Mouse (Mus musculus) stomach, embryonic 16.5 days (tissue): ENCODE measurements at regions not wholly inside any gene's neighbourhood (a gene's known extent, or its start where the extent isn't known, plus 50 kb on each side); places are given as distances from the start of the nearest gene placed in this dataset.

Source experiments
- ATAC-seq: fragments of 200-750 bp; cut with Nextera tagmentation; 2 replicates; pipeline ENCODE4 v1.8.0; 2017; ENCODE audit warnings: moderate number of reproducible peaks, moderate TSS enrichment; ENCODE audit not compliant: insufficient read depth, low FRiP score
- H3K27ac ChIP-seq: fragments of 300-500 bp; sonication (generic); 2 replicates; pipeline ENCODE4 v1.5.1; 2014; ENCODE audit warnings: low read length
- H3K27me3 ChIP-seq: fragments of 300-500 bp; sonication (generic); 2 replicates; pipeline ENCODE4 v1.6.1; 2014; ENCODE audit warnings: low read length, control low read depth, mixed read lengths; ENCODE audit not compliant: control insufficient read depth, insufficient read depth
- H3K36me3 ChIP-seq: fragments of 300-500 bp; sonication (generic); 2 replicates; pipeline ENCODE4 v1.6.1; 2014; ENCODE audit warnings: low read length; ENCODE audit not compliant: control insufficient read depth, insufficient read depth
- H3K4me1 ChIP-seq: fragments of 300-500 bp; sonication (generic); 2 replicates; pipeline ENCODE4 v1.6.1; 2014; ENCODE audit warnings: low read length, control low read depth, mixed read lengths; ENCODE audit not compliant: control insufficient read depth, insufficient read depth
- H3K4me2 ChIP-seq: fragments of 300-500 bp; sonication (generic); 2 replicates; pipeline ENCODE4 v1.6.1; 2014; ENCODE audit warnings: low read depth, low read length, mixed read lengths
- H3K4me3 ChIP-seq: fragments of 300-500 bp; sonication (generic); replicated peaks from 2 replicates; pipeline ENCODE4 v1.5.1; 2014; ENCODE audit warnings: mild to moderate bottlenecking, low read length
- H3K9ac ChIP-seq: fragments of 300-500 bp; sonication (generic); 2 replicates; pipeline ENCODE4 v1.6.1; 2014; ENCODE audit warnings: low read length
- H3K9me3 ChIP-seq: fragments of 300-500 bp; sonication (generic); replicated peaks from 2 replicates; pipeline ENCODE4 v1.6.1; 2016; ENCODE audit warnings: low read length, control low read depth; ENCODE audit not compliant: control insufficient read depth
- WGBS: fragments of 180-500 bp; shearing (Covaris S2); extraction: QIAGEN DNeasy Blood & Tissue Kit; methylation state at CpG from one replicate; pipeline ENCODE4 v1.1.7; 2014; 5-methylcytosine and 5-hydroxymethylcytosine counted together

- WGBS = 87% methylated on average over 5 of the region's 5 CpGs
- Histone ChIP-seq H3K36me3 (no peaks in the 10 kb centered on the region), H3K9me3 (no peaks in the 10 kb centered on the region), H3K4me3 (no peak overlapping the region), H3K9ac (no peak overlapping the region), H3K27me3 (no peaks in the 10 kb centered on the region), H3K4me1 (no peaks in the 10 kb centered on the region), H3K27ac (no peak overlapping the region), H3K4me2 (no peak overlapping the region)
- no peak for ATAC-seq
Measured at GRCm38 (mm10) chr15:63724543-63725186, 120.3 kb downstream of the Gsdmc2 start.

GRCm38 (mm10) chr15:63722991-63723390 lies 122.0 kb downstream of the Gsdmc2 start:
- 65% methylated on average over 9 of the region's 9 CpGs for WGBS
- no peak overlapping the region for H3K4me2 ChIP-seq
- no peak overlapping the region for H3K27ac ChIP-seq

GRCm38 (mm10) chr15:63721669-63722357 lies 123.2 kb downstream of the Gsdmc2 start:
- no peak overlapping the region for H3K4me3 ChIP-seq
- H3K36me3 ChIP-seq = no peaks in the 10 kb centered on the region
- no peaks in the 10 kb centered on the region for H3K4me1 ChIP-seq
- WGBS = 68% methylated on average over 3 of the region's 3 CpGs
- no peak for ATAC-seq
- H3K9ac ChIP-seq = no peak overlapping the region
- 0 out of 2 replicates have a peak overlapping the region, but pooled peaks have one; percentile 20 for H3K27ac ChIP-seq
- H3K9me3 ChIP-seq = no peaks in the 10 kb centered on the region
- no peak overlapping the region for H3K4me2 ChIP-seq
- H3K27me3 ChIP-seq = no peaks in the 10 kb centered on the region

More at GRCm38 (mm10) chr15:63722991-63723390, 122.0 kb downstream of the Gsdmc2 start:
- Histone ChIP-seq H3K27me3 (no peaks in the 10 kb centered on the region), H3K9me3 (no peaks in the 10 kb centered on the region), H3K9ac (no peak overlapping the region), H3K4me3 (no peak overlapping the region), H3K36me3 (no peaks in the 10 kb centered on the region), H3K4me1 (no peaks in the 10 kb centered on the region)
- ATAC-seq = no peak

- no peak overlapping the region for H3K4me2 ChIP-seq
- no peaks in the 10 kb centered on the region for H3K9me3 ChIP-seq
- no peaks in the 10 kb centered on the region for H3K4me1 ChIP-seq
- H3K27me3 ChIP-seq = no peaks in the 10 kb centered on the region
- H3K27ac ChIP-seq = no peak overlapping the region
- ATAC-seq = no peak
- no peaks in the 10 kb centered on the region for H3K36me3 ChIP-seq
- no peak overlapping the region for H3K9ac ChIP-seq
- no peak overlapping the region for H3K4me3 ChIP-seq
- 92% methylated on average over 8 of the region's 8 CpGs for WGBS
Measured at GRCm38 (mm10) chr15:63717812-63718211, 127.2 kb downstream of the Gsdmc2 start.

- Histone ChIP-seq H3K4me3 (no peak overlapping the region), H3K4me1 (no peaks in the 10 kb centered on the region), H3K9me3 (no peaks in the 10 kb centered on the region), H3K27ac (no peak overlapping the region), H3K9ac (no peak overlapping the region), H3K36me3 (no peaks in the 10 kb centered on the region), H3K4me2 (no peak overlapping the region), H3K27me3 (no peaks in the 10 kb centered on the region)
- whole genome bisulfite sequencing = 88% methylated on average over 3 of the region's 3 CpGs
- no peak for ATAC-seq
Measured at GRCm38 (mm10) chr15:63713697-63714096, 131.3 kb downstream of the Gsdmc2 start.

GRCm38 (mm10) chr15:63710381-63710780 lies 134.6 kb downstream of the Gsdmc2 start:
- Histone ChIP-seq H3K4me2 (no peak overlapping the region), H3K4me1 (no peaks in the 10 kb centered on the region), H3K4me3 (no peak overlapping the region), H3K36me3 (no peaks in the 10 kb centered on the region), H3K27me3 (no peaks in the 10 kb centered on the region), H3K9ac (no peak overlapping the region), H3K27ac (no peak overlapping the region), H3K9me3 (no peaks in the 10 kb centered on the region)
- WGBS = 23% methylated on average over 5 of the region's 5 CpGs
- ATAC-seq = no peak

GRCm38 (mm10) chr15:63709270-63709933 lies 135.6 kb downstream of the Gsdmc2 start:
- no peak overlapping the region for H3K4me3 ChIP-seq
- H3K4me1 ChIP-seq = no peaks in the 10 kb centered on the region
- no peaks in the 10 kb centered on the region for H3K36me3 ChIP-seq
- H3K27me3 ChIP-seq = no peaks in the 10 kb centered on the region
- ATAC-seq = no peak
- H3K27ac ChIP-seq = no peak overlapping the region
- H3K9ac ChIP-seq = no peak overlapping the region
- H3K4me2 ChIP-seq = no peak overlapping the region
- no peaks in the 10 kb centered on the region for H3K9me3 ChIP-seq
- 85% methylated on average over 4 of the region's 4 CpGs for WGBS

- Histone ChIP-seq H3K9ac (no peak overlapping the region), H3K27ac (no peak overlapping the region), H3K27me3 (no peaks in the 10 kb centered on the region), H3K4me3 (no peak overlapping the region), H3K9me3 (no peaks in the 10 kb centered on the region), H3K36me3 (no peaks in the 10 kb centered on the region), H3K4me2 (no peak overlapping the region), H3K4me1 (no peaks in the 10 kb centered on the region)
- no peak for ATAC-seq
- 77% methylated on average over 8 of the region's 8 CpGs for WGBS
Measured at GRCm38 (mm10) chr15:63704636-63705035, 140.3 kb downstream of the Gsdmc2 start.

GRCm38 (mm10) chr15:63697831-63698230 lies 147.1 kb downstream of the Gsdmc2 start:
- Histone ChIP-seq H3K4me3 (no peak overlapping the region), H3K9me3 (no peaks in the 10 kb centered on the region), H3K36me3 (no peaks in the 10 kb centered on the region), H3K9ac (no peak overlapping the region), H3K4me1 (no peaks in the 10 kb centered on the region), H3K4me2 (no peak overlapping the region), H3K27me3 (no peaks in the 10 kb centered on the region), H3K27ac (no peak overlapping the region)
- no peak for ATAC-seq
- WGBS = 97% methylated on average over 10 of the region's 10 CpGs
